ENCODE assay signal across 11 mouse cellular contexts in genomic region chr19:53791751-53792720, GRCm38 (mm10).
DNase-seq lines count a peak whose midpoint lies in the region; ATAC-seq lines count a peak whose summit lies in the region.
"Had no signal": no experiment of that assay in that cellular context is flagged by ENCODE, and none has a peak within 500 bp of the region (broad histone marks: within the 10 kb centered on the region; RNA-seq: fewer than 3 reads in every experiment).

No protein-coding gene starts in this region.

- H3K4me2 ChIP-seq in heart, embryonic 15.5 days: peak overlapping the region; percentile 40
- H3K4me2 ChIP-seq: intestine, embryonic 15.5 days; midbrain, embryonic 11.5 days had no signal

- no peaks in the 10 kb centered on the region for H3K27me3 ChIP-seq in heart, embryonic 10.5 days (ENCODE audit: insufficient read depth, poor library complexity, severe bottlenecking)
- no peaks in the 10 kb centered on the region for H3K27me3 ChIP-seq in heart, embryonic 15.5 days
- H3K27me3 ChIP-seq: intestine, embryonic 15.5 days had no signal

- no peak for ATAC-seq in heart, embryonic 15.5 days (replicated peaks; ENCODE audit: insufficient number of reproducible peaks, insufficient read depth, low FRiP score, low read depth)
- ATAC-seq: intestine, embryonic 15.5 days had no signal

- H3K9ac ChIP-seq in heart, embryonic 15.5 days: peak overlapping the region; percentile 1; the same call in 1 of the 2 replicates
- H3K9ac ChIP-seq: intestine, embryonic 15.5 days had no signal

- H3K9me3 ChIP-seq in heart, embryonic 10.5 days: no peaks in the 10 kb centered on the region
- H3K9me3 ChIP-seq in heart, embryonic 15.5 days (replicated peaks): no peaks in the 10 kb centered on the region
- H3K9me3 ChIP-seq: intestine, embryonic 15.5 days had no signal

- no peaks in the 10 kb centered on the region for H3K36me3 ChIP-seq in heart, embryonic 10.5 days
- H3K36me3 ChIP-seq in heart, embryonic 15.5 days: no peaks in the 10 kb centered on the region
- H3K36me3 ChIP-seq: intestine, embryonic 15.5 days had no signal

- DNase-seq in heart, embryonic 10.5 days (ENCODE audit: low spot score): no peak
- DNase-seq in heart, adult 9 months (ENCODE audit: low spot score in 2 of 2): no peak
- peak; percentile 81 for DNase-seq in retina, adult 2 months (ENCODE audit: low read depth, low spot score)
- DNase-seq in retina, embryonic 14.5 days (ENCODE audit: low spot score): no peak
- DNase-seq in thymus, postnatal 25 days: peak; percentile 36
- DNase-seq in right cerebral cortex, adult 2 months (ENCODE audit: low spot score in 2 of 2): no peak
- no peak for DNase-seq in spleen, postnatal 36 days (ENCODE audit: low spot score in 2 of 2)
- DNase-seq: cerebellum, postnatal 25 days had no signal

- 59% methylated on average over 20 of the region's 20 CpGs for WGBS in heart, embryonic 10.5 days
- WGBS in heart, embryonic 15.5 days: 36% methylated on average over 20 of the region's 20 CpGs

- H3K4me1 ChIP-seq in heart, embryonic 10.5 days: peaks cover 93% of the 10 kb centered on the region
- peaks cover 61% of the 10 kb centered on the region for H3K4me1 ChIP-seq in heart, embryonic 15.5 days (replicated peaks)

- H3K27ac ChIP-seq in heart, embryonic 10.5 days: peak overlapping the region; percentile 76
- peak overlapping the region; percentile 81 for H3K27ac ChIP-seq in heart, embryonic 15.5 days
- H3K27ac ChIP-seq: intestine, embryonic 15.5 days had no signal

- H3K4me3 ChIP-seq in heart, embryonic 10.5 days: no peak overlapping the region
- 0 out of 2 replicates have a peak overlapping the region, but pooled peaks have one; percentile 4 for H3K4me3 ChIP-seq in heart, embryonic 15.5 days
- H3K4me3 ChIP-seq: intestine, embryonic 15.5 days had no signal

Comparison
In these comparisons a context has a peak if more than half of its experiments do, and no peak if none do; other contexts are left out.
1. DNase-seq: peak in retina, adult 2 months (single experiment) and thymus, postnatal 25 days (single experiment); none in heart, embryonic 10.5 days (single experiment), heart, adult 9 months (0 of 2), retina, embryonic 14.5 days (single experiment), right cerebral cortex, adult 2 months (0 of 2) and spleen, postnatal 36 days (0 of 2).